Mouse (Mus musculus): Measurements from ENCODE around the gene Sema6c. TPM values are rescaled to one million over a fixed set of nuclear protein-coding genes. Genes with fewer than 3 reads are reported as not detected.

Gene Sema6c
- polyA plus RNA-seq, 1 experiment from 2014 or later: 39.0 TPM

GRCm38 (mm10) chr3:95139586-95140288 lies 20.5 kb upstream of the Sema6c start:
- Histone ChIP-seq H3K4me1 (ENCODE audit: control insufficient read depth, insufficient read depth, low read length) (peaks cover 10% of the 10 kb centered on the region; the same call in 1 of the 2 replicates), H3K27me3 (ENCODE audit: control insufficient read depth, insufficient read depth, low read length) (no peaks in the 10 kb centered on the region), H3K4me3 (replicated peaks; ENCODE audit: low read depth, low read length) (no peak overlapping the region), H3K27ac (replicated peaks; ENCODE audit: low read depth, low read length) (no peak overlapping the region), H3K9me3 (ENCODE audit: control insufficient read depth, low read length) (no peaks in the 10 kb centered on the region), H3K36me3 (ENCODE audit: control insufficient read depth, insufficient read depth, low read length) (peaks cover 24% of the 10 kb centered on the region), H3K9ac (replicated peaks; ENCODE audit: low read length) (no peak overlapping the region), H3K4me2 (ENCODE audit: low read length) (no peak overlapping the region)
- no peak for DNase-seq
- whole genome bisulfite sequencing: 75% methylated on average over 25 of the region's 25 CpGs
- no peak for ATAC-seq (ENCODE audit: low FRiP score, low TSS enrichment)

DNA sequence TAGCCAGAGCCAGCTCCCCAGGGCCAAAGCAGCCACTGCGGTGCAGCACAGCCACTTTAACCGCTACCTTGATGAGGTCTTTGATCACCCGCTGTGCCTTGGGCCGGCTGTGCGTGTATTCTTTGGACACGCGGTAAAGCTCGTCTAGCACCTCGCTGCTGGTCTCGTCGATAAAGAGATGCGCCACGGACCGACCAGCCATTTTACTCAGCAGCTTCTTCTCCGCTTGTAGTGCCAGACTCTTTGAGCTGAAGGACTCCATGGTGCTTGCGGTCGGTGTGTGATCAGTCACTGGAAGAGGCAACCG lies 20.0 kb upstream of the Sema6c start:
- Histone ChIP-seq H3K36me3 (ENCODE audit: control insufficient read depth, insufficient read depth, low read length) (peaks cover 24% of the 10 kb centered on the region), H3K4me3 (replicated peaks; ENCODE audit: low read depth, low read length) (no peak overlapping the region), H3K4me1 (ENCODE audit: control insufficient read depth, insufficient read depth, low read length) (peaks cover 6% of the 10 kb centered on the region; the same call in 1 of the 2 replicates), H3K27me3 (ENCODE audit: control insufficient read depth, insufficient read depth, low read length) (no peaks in the 10 kb centered on the region), H3K27ac (replicated peaks; ENCODE audit: low read depth, low read length) (no peak overlapping the region), H3K4me2 (ENCODE audit: low read length) (no peak overlapping the region), H3K9me3 (ENCODE audit: control insufficient read depth, low read length) (no peaks in the 10 kb centered on the region), H3K9ac (replicated peaks; ENCODE audit: low read length) (no peak overlapping the region)
- no peak for DNase-seq
- WGBS: 60% methylated on average over 18 of the region's 18 CpGs
- ATAC-seq (ENCODE audit: low FRiP score, low TSS enrichment): no peak

DNA sequence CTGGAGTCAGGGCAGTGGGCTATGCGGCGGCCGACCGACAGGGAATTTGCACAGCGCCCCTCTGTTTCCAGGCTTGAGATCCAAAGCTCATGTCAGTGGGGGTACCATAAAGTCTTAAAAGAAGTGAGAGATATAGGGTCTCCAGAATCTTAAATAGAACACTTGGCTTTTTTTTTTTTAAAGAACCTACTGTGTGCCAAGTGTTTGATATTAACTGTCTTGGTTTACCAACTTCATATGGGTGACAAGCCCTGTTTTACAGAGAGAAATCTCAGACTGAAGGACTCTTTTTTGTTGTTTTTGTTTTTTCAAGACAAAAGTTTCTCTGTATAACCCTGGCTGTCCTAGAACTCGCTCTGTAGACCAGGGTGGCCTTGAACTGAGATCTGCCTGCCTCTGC lies 19.5 kb upstream of the Sema6c start:
- 0 out of 2 replicates have a peak, but pooled peaks cover 3% of the 10 kb centered on the region for H3K4me1 ChIP-seq (ENCODE audit: control insufficient read depth, insufficient read depth, low read length)
- H3K9me3 ChIP-seq (ENCODE audit: control insufficient read depth, low read length): no peaks in the 10 kb centered on the region
- no peaks in the 10 kb centered on the region for H3K27me3 ChIP-seq (ENCODE audit: control insufficient read depth, insufficient read depth, low read length)
- H3K36me3 ChIP-seq (ENCODE audit: control insufficient read depth, insufficient read depth, low read length): peaks cover 24% of the 10 kb centered on the region
- no peak for ATAC-seq (ENCODE audit: low FRiP score, low TSS enrichment)
- no peak overlapping the region for H3K27ac ChIP-seq (replicated peaks; ENCODE audit: low read depth, low read length)
- 88% methylated on average over 6 of the region's 6 CpGs for WGBS
- no peak overlapping the region for H3K4me2 ChIP-seq (ENCODE audit: low read length)
- no peak overlapping the region for H3K9ac ChIP-seq (replicated peaks; ENCODE audit: low read length)
- no peak for DNase-seq
- no peak overlapping the region for H3K4me3 ChIP-seq (replicated peaks; ENCODE audit: low read depth, low read length)

- Histone ChIP-seq H3K4me1 (ENCODE audit: control insufficient read depth, insufficient read depth, low read length) (no peaks in the 10 kb centered on the region), H3K4me2 (ENCODE audit: low read length) (no peak overlapping the region), H3K36me3 (ENCODE audit: control insufficient read depth, insufficient read depth, low read length) (peaks cover 24% of the 10 kb centered on the region), H3K27ac (replicated peaks; ENCODE audit: low read depth, low read length) (no peak overlapping the region), H3K27me3 (ENCODE audit: control insufficient read depth, insufficient read depth, low read length) (no peaks in the 10 kb centered on the region), H3K4me3 (replicated peaks; ENCODE audit: low read depth, low read length) (no peak overlapping the region), H3K9me3 (ENCODE audit: control insufficient read depth, low read length) (no peaks in the 10 kb centered on the region), H3K9ac (replicated peaks; ENCODE audit: low read length) (no peak overlapping the region)
- no peak for DNase-seq
- WGBS: 97% methylated on average over 9 of the region's 9 CpGs
- no peak for ATAC-seq (ENCODE audit: low FRiP score, low TSS enrichment)
Measured at GRCm38 (mm10) chr3:95141474-95141873, 18.8 kb upstream of the Sema6c start.

- no peak within 1 kb of the TSS for H3K9ac ChIP-seq (replicated peaks; ENCODE audit: low read length)
- no peak for ATAC-seq (ENCODE audit: low FRiP score, low TSS enrichment)
Measured at GRCm38 (mm10) chr3:95141952-95142616, 18.2 kb upstream of the Sema6c start, which contains the start of gene Tnfaip8l2. Gene Tnfaip8l2 (minus strand): TSS chr3:95142360.

DNA sequence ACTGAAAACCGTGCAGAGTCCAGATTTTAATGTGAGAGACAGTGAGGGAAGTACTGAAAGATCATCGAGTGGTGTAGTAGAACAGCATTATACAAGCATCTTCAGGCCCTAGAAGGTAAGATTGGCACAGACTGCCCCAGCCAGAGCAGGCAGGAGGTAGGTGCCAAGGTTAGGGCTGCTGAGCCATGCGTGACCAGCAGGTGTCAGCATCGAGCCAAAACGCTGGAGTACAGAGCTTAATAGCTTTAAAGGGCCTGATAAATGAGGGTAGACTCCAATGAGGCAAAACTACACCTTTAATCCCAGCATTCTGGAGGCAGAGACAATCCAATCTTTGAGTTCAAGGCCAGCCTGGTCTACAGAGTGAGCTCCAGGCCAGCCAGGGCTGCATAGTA lies 17.6 kb upstream of the Sema6c start:
- H3K27ac ChIP-seq (replicated peaks; ENCODE audit: low read depth, low read length): no peak overlapping the region
- no peaks in the 10 kb centered on the region for H3K9me3 ChIP-seq (ENCODE audit: control insufficient read depth, low read length)
- no peaks in the 10 kb centered on the region for H3K4me1 ChIP-seq (ENCODE audit: control insufficient read depth, insufficient read depth, low read length)
- no peak overlapping the region for H3K9ac ChIP-seq (replicated peaks; ENCODE audit: low read length)
- peaks cover 24% of the 10 kb centered on the region for H3K36me3 ChIP-seq (ENCODE audit: control insufficient read depth, insufficient read depth, low read length)
- H3K4me3 ChIP-seq (replicated peaks; ENCODE audit: low read depth, low read length): no peak overlapping the region
- DNase-seq (peak; percentile 90), ATAC-seq (ENCODE audit: low FRiP score, low TSS enrichment) (peak; percentile 76)
- no peak overlapping the region for H3K4me2 ChIP-seq (ENCODE audit: low read length)
- no peaks in the 10 kb centered on the region for H3K27me3 ChIP-seq (ENCODE audit: control insufficient read depth, insufficient read depth, low read length)
- WGBS: 12% methylated on average over 5 of the region's 5 CpGs

More at GRCm38 (mm10) chr3:95141952-95142616, 18.2 kb upstream of the Sema6c start, which contains the start of gene Tnfaip8l2:
- Histone ChIP-seq H3K4me3 (replicated peaks; ENCODE audit: low read depth, low read length) (no peak within 1 kb of the TSS), H3K4me1 (ENCODE audit: control insufficient read depth, insufficient read depth, low read length) (no peaks in the 10 kb centered on the region), H3K27ac (replicated peaks; ENCODE audit: low read depth, low read length) (no peak within 1 kb of the TSS), H3K4me2 (ENCODE audit: low read length) (no peak within 1 kb of the TSS), H3K36me3 (ENCODE audit: control insufficient read depth, insufficient read depth, low read length) (peaks cover 24% of the 10 kb centered on the region), H3K27me3 (ENCODE audit: control insufficient read depth, insufficient read depth, low read length) (no peaks in the 10 kb centered on the region), H3K9me3 (ENCODE audit: control insufficient read depth, low read length) (no peaks in the 10 kb centered on the region)
- DNase-seq: no peak
- 85% methylated on average over 10 of the region's 10 CpGs for WGBS

DNA sequence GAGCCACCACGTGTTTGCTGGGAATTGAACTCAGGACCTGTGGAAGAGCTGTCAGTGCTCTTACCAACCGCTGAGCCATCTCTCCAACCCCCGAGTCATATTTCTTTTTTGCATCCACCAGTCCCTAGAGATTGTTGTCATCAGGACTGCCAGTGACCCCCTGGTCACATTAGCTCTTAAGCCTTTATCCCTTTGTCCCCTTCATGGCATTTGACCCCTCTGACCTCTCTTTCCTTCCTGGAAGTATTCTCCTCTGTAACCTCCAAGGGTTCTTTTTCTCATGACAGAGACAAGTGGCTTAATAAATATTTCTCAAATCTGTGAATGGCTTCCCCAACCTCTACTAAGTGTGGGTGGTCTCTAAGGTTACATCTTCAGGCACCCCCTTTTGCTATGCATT lies 12.3 kb upstream of the Sema6c start:
- no peak overlapping the region for H3K4me2 ChIP-seq (ENCODE audit: low read length)
- no peaks in the 10 kb centered on the region for H3K9me3 ChIP-seq (ENCODE audit: control insufficient read depth, low read length)
- DNase-seq (no peak), ATAC-seq (ENCODE audit: low FRiP score, low TSS enrichment) (no peak)
- no peaks in the 10 kb centered on the region for H3K27me3 ChIP-seq (ENCODE audit: control insufficient read depth, insufficient read depth, low read length)
- H3K4me1 ChIP-seq (ENCODE audit: control insufficient read depth, insufficient read depth, low read length): no peaks in the 10 kb centered on the region
- 54% methylated on average over 3 of the region's 3 CpGs for WGBS
- H3K9ac ChIP-seq (replicated peaks; ENCODE audit: low read length): no peak overlapping the region
- H3K36me3 ChIP-seq (ENCODE audit: control insufficient read depth, insufficient read depth, low read length): no peaks in the 10 kb centered on the region
- no peak overlapping the region for H3K4me3 ChIP-seq (replicated peaks; ENCODE audit: low read depth, low read length)
- H3K27ac ChIP-seq (replicated peaks; ENCODE audit: low read depth, low read length): no peak overlapping the region

- Histone ChIP-seq H3K36me3 (ENCODE audit: control insufficient read depth, insufficient read depth, low read length) (no peaks in the 10 kb centered on the region), H3K9ac (replicated peaks; ENCODE audit: low read length) (no peak overlapping the region), H3K4me3 (replicated peaks; ENCODE audit: low read depth, low read length) (no peak overlapping the region), H3K9me3 (ENCODE audit: control insufficient read depth, low read length) (no peaks in the 10 kb centered on the region), H3K4me1 (ENCODE audit: control insufficient read depth, insufficient read depth, low read length) (no peaks in the 10 kb centered on the region), H3K27me3 (ENCODE audit: control insufficient read depth, insufficient read depth, low read length) (no peaks in the 10 kb centered on the region), H3K4me2 (ENCODE audit: low read length) (no peak overlapping the region), H3K27ac (replicated peaks; ENCODE audit: low read depth, low read length) (no peak overlapping the region)
- peak; percentile 22 for DNase-seq
- WGBS: 53% methylated on average over 4 of the region's 4 CpGs
- ATAC-seq (ENCODE audit: low FRiP score, low TSS enrichment): no peak
Measured at GRCm38 (mm10) chr3:95153874-95154273, 6.4 kb upstream of the Sema6c start.

DNA sequence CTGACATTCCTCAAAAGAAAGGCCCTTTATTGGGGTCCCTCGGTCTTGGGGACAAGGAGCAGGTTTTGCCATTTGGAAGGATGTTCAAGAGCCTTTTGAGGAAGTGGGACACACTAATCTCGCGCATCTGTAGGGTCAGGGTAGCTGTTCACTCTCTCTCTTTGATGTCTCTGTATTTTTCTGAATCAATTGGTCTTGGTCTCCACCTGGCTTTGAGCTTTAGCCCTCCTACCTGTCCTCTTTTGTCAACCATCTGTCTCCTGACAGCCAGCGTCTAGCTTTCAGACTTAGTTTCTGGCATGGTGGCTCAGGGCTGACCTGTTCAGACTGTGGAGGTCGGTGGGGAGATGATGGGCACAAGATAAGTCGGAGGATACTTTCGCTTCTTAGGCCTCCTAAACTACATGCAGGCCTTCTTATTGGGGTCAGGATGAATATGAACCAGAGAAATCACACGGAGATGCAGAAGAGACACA lies 708 bp upstream of the Sema6c start:
- DNase-seq: no peak
- H3K36me3 ChIP-seq (ENCODE audit: control insufficient read depth, insufficient read depth, low read length): peaks cover 7% of the 10 kb centered on the region
- no peak for ATAC-seq (ENCODE audit: low FRiP score, low TSS enrichment)
- peak overlapping the region; percentile 98 for H3K4me3 ChIP-seq (replicated peaks; ENCODE audit: low read depth, low read length)
- H3K9ac ChIP-seq (replicated peaks; ENCODE audit: low read length): peak overlapping the region; percentile 41
- H3K4me2 ChIP-seq (ENCODE audit: low read length): peak overlapping the region; percentile 78
- H3K9me3 ChIP-seq (ENCODE audit: control insufficient read depth, low read length): no peaks in the 10 kb centered on the region
- H3K27me3 ChIP-seq (ENCODE audit: control insufficient read depth, insufficient read depth, low read length): no peaks in the 10 kb centered on the region
- 14% methylated on average over 8 of the region's 8 CpGs for WGBS
- H3K4me1 ChIP-seq (ENCODE audit: control insufficient read depth, insufficient read depth, low read length): peaks cover 29% of the 10 kb centered on the region
- peak overlapping the region; percentile 87; the same call in 1 of the 2 replicates for H3K27ac ChIP-seq (replicated peaks; ENCODE audit: low read depth, low read length)

Data from midbrain, embryonic 14.5 days (tissue).